Mouse (Mus musculus) left cerebral cortex, adult 2 months (tissue): ENCODE results near the gene Nudt8. TPM values are rescaled to one million over a fixed set of nuclear protein-coding genes. Genes with fewer than 3 reads are reported as not detected.
"Not testable (repeated sequence)": the region's sequence is repeated elsewhere in the genome, so short reads cannot be mapped to it uniquely, and the experiment has no call there.

Experiments used
- DNase-seq, 2 experiments: peaks; one replicate each; pipeline ENCODE4 v3.0.0; 2021 to 2022; ENCODE audit warnings: low spot score in 2 of 2, mixed read lengths in 1 of 2; ENCODE audit errors: extremely low spot score in 1 of 2
- H3K27ac ChIP-seq: fragments of 200-600 bp; 2 replicates; pipeline ENCODE4 v1.8.1; 2022
- H3K4me3 ChIP-seq: fragments of 200-600 bp; 2 replicates; pipeline ENCODE4 v1.8.1; 2022
- CTCF ChIP-seq: fragments of 200-600 bp; IDR thresholded peaks from 2 replicates; pipeline ENCODE4 v1.8.1; 2022; ENCODE audit warnings: antibody characterized with exemption, mild to moderate bottlenecking, moderate library complexity
- intact Hi-C: fragments of 180-260 bp; cut with DNase I; formaldehyde crosslinking; loops from one replicate; pipeline ENCODE4 v1.15.1; 2025
- long read RNA-seq, 2 experiments: library from polyadenylated mRNA; stranded (forward); transcript quantifications; one replicate each; pipeline ENCODE4 v2.0.0; 2021; ENCODE audit warnings: borderline mapping rate in 2 of 2
- total RNA-seq, 2 experiments: library from RNA; stranded (reverse); gene quantifications; 2 replicates each; pipeline ENCODE4 v1.2.3; 2021

The Nudt8 gene
- 10 to 100 TPM in 1 of 2 experiments, 1 to 10 TPM in 1; 8.3 to 10.2 TPM for total RNA-seq
- long read RNA-seq, experiment 1, partial matches to known transcripts = 0 of 2 reads
- long read RNA-seq, experiment 1, other reads (novel, unspliced or antisense) = 0 of 2 reads
- long read RNA-seq, experiment 2, partial matches to known transcripts = 0 of 2 reads
- long read RNA-seq, experiment 2, other reads (novel, unspliced or antisense) = 1 of 2 reads

- Histone ChIP-seq H3K27ac (peak within 1 kb of the TSS; percentile 96), H3K4me3 (peak within 1 kb of the TSS; percentile 66)
- TF ChIP-seq CTCF = peak; percentile 86
- peak; percentile 92 for DNase-seq
- intact Hi-C loops = loop anchor here (1.0 kb wide), 1 partner anchor 12 kb away; the partner anchor contains the start of gene Ndufv1
Observed at GRCm38 (mm10) chr19:4000119-4000900, at the start of gene Nudt8, which contains the start of gene Gm49405. Gene Nudt8 (plus strand): TSS chr19:4000580. Gene Gm49405 (plus strand): TSS chr19:4000626.

GRCm38 (mm10) chr19:3951461-3951860 lies 48.9 kb upstream of the Nudt8 start:
- no peak overlapping the region for H3K27ac ChIP-seq
- intact Hi-C loops = loop anchor here (10.0 kb wide), 1 partner anchor 133 kb away; the partner anchor contains the start of gene Cabp2
- no peak for DNase-seq
- no peak overlapping the region for H3K4me3 ChIP-seq
- no peak for TF ChIP-seq CTCF

DNA sequence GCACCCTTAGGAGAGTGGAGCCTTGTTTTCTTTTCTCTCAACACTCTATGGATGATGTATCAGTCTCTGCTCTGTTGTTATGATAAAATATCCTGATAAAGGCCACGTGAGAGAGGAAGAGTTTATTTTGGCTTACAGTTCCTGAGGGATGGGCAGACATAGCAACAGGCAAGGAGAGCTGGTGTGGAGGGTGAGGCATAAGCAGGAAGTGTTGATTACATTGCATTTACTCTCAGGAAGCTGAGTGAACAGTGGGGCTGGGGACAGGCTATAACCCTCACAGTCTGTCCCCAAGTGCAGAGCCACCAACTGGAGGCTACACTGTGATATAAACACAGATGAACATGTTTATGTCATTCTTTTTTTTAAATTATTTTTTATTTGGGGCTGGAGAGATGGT lies 48.3 kb upstream of the Nudt8 start:
- intact Hi-C loops = loop anchor here (10.0 kb wide), 1 partner anchor 133 kb away; the partner anchor contains the start of gene Cabp2
- H3K4me3 ChIP-seq = no peak overlapping the region
- TF ChIP-seq CTCF = no peak
- no peak overlapping the region for H3K27ac ChIP-seq
- no peak for DNase-seq

GRCm38 (mm10) chr19:3955033-3955432 lies 45.3 kb upstream of the Nudt8 start:
- Histone ChIP-seq H3K27ac (no peak overlapping the region), H3K4me3 (no peak overlapping the region)
- intact Hi-C loops = loop anchor here (10.0 kb wide), 1 partner anchor 130 kb away; the partner anchor contains the start of gene Cabp2
- no peak for DNase-seq
- TF ChIP-seq CTCF = no peak

DNA sequence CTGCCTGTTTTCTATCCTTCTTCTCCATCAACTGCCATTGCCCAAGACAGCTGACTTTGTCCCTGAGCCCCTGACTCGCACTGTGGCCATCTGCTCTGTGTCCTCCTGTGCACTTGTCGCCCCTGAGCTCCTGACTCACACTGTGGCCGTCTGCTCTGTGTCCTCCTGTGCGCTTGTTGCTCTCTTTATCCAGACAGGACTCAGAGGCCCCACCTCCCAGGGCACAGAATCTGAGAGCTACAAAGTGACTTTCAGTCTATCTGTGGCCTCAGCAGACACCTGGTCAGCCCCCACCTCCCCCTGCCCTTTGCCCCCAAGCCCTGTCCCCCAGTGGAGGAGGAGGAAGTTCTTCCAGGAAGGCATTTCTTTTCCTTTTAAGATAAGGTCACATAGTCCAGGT lies 44.6 kb upstream of the Nudt8 start:
- Histone ChIP-seq H3K27ac (no peak overlapping the region), H3K4me3 (no peak overlapping the region)
- intact Hi-C loops = loop anchor here (10.0 kb wide), 1 partner anchor 129 kb away; the partner anchor contains the start of gene Cabp2
- TF ChIP-seq CTCF = no peak
- no peak for DNase-seq

GRCm38 (mm10) chr19:3957296-3958036 lies 42.9 kb upstream of the Nudt8 start:
- intact Hi-C loops = loop anchor here (10.0 kb wide), 1 partner anchor 127 kb away; the partner anchor contains the start of gene Cabp2

DNA sequence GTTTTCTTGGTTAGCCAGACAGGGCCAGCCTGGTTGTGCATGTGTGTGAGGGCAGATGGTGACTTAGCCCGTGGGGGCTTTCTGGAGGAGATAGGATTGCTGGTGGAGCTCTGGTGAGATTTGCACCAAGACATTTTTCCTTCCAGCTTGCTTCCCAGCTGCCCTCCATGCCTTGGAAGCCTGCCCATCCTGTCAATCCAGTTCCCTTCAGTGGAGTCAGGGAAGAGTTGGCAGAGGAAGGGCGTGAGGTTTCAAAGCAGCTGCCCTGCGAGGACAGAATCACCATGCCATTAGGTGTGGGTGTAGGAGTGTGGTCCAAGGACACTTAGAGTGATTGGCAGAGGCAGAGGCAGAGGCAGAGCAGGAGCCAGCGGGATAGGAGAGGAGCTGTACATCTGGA lies 41.9 kb upstream of the Nudt8 start, which contains the start of gene Aldh3b3:
Aldh3b3 (plus strand) TSS at position 176 of the 400 bp plus-strand sequence.
- intact Hi-C loops = loop anchor here (10.0 kb wide), 1 partner anchor 126 kb away; the partner anchor contains the start of gene Cabp2
- DNase-seq = no peak
- TF ChIP-seq CTCF = no peak
- no peak within 1 kb of the TSS for H3K4me3 ChIP-seq
- no peak within 1 kb of the TSS for H3K27ac ChIP-seq

More at GRCm38 (mm10) chr19:3957296-3958036, 42.9 kb upstream of the Nudt8 start:
- not testable (repeated sequence) for H3K27ac ChIP-seq, DNase-seq, H3K4me3 ChIP-seq

DNA sequence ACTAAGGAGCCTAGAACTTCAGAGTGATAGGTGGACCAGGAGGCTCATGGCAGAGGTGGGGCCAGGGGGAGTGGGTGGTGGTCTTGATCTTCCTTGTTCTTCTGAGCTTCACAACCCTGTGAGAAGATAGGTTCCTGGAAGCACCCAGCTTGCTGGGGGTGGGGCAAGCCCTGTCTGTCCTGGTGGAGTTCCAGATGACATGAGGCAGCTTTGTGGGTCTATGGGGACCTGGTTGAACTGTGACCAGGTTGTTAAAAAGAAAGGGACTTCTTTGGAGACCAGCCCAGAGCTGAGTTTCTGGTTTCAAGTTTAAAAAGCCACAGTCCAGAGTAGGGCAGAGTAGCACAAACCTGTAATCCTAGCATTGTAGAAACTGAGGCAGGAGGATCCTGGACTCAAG lies 41.4 kb upstream of the Nudt8 start:
- no peak overlapping the region for H3K4me3 ChIP-seq
- H3K27ac ChIP-seq = no peak overlapping the region
- DNase-seq = no peak
- TF ChIP-seq CTCF = no peak
- intact Hi-C loops = loop anchor here (10.0 kb wide), 1 partner anchor 126 kb away; the partner anchor contains the start of gene Cabp2

DNA sequence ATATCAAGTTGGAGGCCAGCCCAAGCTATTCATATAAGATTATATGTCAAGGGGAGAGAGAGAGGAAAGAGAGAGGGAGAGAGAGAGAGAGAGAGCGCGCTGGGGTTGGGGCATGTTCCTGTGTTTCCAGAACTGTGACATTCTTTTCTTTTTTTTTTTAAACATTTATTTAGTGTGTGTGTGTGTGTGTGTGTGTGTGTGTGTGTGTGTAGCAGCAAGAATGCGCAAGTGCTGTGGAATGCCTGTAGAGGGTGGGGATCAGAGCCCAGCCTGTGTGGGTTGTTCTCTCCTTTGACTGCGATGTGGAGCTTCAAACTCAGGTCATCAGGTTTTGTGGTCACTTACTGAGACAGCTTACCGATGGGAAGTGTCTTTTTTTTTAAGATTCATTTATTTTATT lies 40.2 kb upstream of the Nudt8 start:
- TF ChIP-seq CTCF = no peak
- intact Hi-C loops = no loop called here
- Histone ChIP-seq H3K4me3 (no peak overlapping the region), H3K27ac (no peak overlapping the region)
- DNase-seq = no peak

DNA sequence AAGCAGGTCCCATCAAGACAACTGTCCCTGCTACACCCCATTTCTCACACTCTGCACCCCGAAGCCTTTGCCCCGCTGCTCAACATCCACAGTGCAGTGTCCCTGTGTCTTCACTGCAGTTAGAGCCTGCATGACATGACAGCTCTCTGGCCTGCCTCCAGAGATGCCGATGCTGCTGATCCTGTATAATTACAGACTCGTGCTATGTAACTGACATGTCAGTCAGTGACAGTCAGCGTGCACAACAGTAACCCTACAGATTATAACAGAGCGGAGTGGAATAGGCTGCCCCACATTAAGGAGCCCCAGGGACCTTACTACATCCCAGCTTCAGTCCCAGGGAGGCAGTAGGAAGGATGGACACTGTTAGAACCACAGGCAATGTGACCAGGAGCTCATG lies 38.6 kb upstream of the Nudt8 start:
- H3K27ac ChIP-seq, intact Hi-C loops, H3K4me3 ChIP-seq, DNase-seq: not testable (repeated sequence)

- no peak for DNase-seq
- Histone ChIP-seq H3K4me3 (no peak overlapping the region), H3K27ac (no peak overlapping the region)
- TF ChIP-seq CTCF = peak; percentile 14; the same call in 1 of the 2 replicates
- intact Hi-C loops = no loop called here
Observed at GRCm38 (mm10) chr19:3962469-3962868, 37.9 kb upstream of the Nudt8 start.

GRCm38 (mm10) chr19:3964030-3964429 lies 36.4 kb upstream of the Nudt8 start:
- TF ChIP-seq CTCF = no peak
- no peak overlapping the region for H3K4me3 ChIP-seq
- no peak for DNase-seq
- H3K27ac ChIP-seq = no peak overlapping the region
- intact Hi-C loops = no loop called here
